Mouse (Mus musculus): Measurements from ENCODE around the gene Trpv3.

Trpv3 gene

DNA sequence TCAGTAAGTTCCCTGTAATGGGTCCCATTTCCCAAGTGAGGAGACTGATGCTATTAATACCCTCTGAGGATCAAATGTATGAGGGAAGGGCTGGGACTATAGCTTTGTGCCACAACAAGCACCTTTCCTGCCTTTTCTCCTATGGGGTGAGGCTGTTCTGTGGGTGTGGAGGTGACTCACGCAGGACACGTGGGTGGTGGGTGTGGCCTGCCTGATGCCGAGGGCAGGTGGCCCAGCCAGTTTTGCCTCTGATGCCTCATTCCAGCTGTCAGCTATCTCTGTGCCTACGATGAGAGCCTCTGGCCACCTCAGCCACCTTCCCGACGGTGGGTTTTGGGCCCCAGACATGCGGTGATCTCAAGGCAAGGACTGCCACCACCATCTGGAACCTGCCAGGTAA, at the start of gene Trpv3:
Gene Trpv3 (plus strand): TSS at position 122 of the 400 bp plus-strand sequence.
- DNase-seq (ENCODE audit: low spot score in 2 of 2) = peak; percentile 45 to 52

- DNase-seq (ENCODE audit: low spot score in 2 of 2) = no peak
Measured at GRCm38 (mm10) chr11:73219671-73220070, 47.5 kb upstream of the Trpv3 start.

GRCm38 (mm10) chr11:73220651-73221050, 46.5 kb upstream of the Trpv3 start:
- DNase-seq (ENCODE audit: low spot score in 2 of 2) = no peak

DNA sequence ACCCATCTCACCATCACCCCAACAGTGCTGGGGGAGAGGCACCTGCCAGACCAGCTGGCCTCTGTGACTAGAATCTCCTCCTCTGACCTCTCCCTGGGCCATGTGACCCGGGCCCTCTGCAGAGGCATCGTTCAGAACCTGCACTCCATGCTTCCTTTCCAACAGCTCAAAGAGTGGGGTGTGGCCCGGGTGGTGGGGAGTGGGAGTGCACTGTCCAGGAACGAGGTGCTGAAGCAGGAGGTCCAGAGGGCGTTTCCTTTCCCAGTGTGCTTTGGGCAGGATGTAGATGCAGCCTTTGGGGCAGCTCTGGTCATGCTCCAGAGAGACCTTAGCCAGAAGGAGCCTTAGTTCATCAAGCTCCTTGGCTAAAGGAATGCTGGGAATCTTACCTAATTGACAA, 44.3 kb upstream of the Trpv3 start:
- no peak for DNase-seq (ENCODE audit: low spot score in 2 of 2)

DNA sequence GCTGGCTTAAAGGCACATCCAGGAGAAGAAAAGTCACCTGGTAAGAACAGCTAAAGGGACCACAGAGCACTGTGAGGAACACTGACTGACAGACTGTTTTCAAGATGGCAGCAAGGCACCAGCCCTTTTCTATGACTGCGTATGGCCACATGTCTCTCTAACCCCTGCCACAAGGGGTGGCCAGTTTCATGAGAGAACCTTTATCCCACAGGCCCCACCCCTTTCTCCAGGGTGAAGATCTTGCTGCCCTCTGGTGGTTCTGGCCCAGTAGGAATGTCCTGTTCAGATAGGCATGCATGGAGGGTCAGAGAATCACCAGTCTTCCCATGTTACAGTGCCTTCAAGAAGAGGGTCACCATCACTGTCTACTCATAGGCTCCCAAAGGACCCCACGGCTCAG, 43.2 kb upstream of the Trpv3 start:
- peak in 1 of 2 experiments; percentile 30 for DNase-seq (ENCODE audit: low spot score in 2 of 2)

GRCm38 (mm10) chr11:73225856-73226255, 41.3 kb upstream of the Trpv3 start:
- no peak for DNase-seq (ENCODE audit: low spot score in 2 of 2)

DNA sequence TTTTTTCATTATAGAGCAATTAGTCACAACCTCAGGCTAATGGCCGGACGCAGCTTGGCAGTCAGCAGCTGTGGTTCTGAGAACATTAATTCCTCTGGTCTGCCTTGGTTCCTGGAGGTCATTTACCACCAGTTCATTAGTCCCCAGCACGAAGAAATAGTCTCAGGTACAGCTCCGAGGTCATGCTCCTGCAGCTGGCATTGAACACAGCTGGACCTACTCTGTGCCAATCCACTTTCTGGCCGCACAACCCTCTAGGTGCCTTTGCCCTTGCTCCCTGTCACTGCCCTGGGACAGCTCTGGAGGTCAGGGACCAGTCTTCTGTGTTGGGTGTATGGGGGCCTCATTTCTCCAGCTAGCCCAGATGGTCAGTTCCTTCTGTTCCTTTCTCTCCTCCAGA, 38.3 kb upstream of the Trpv3 start:
- no peak for DNase-seq (ENCODE audit: low spot score in 2 of 2)

GRCm38 (mm10) chr11:73230081-73230480, 37.1 kb upstream of the Trpv3 start:
- DNase-seq (ENCODE audit: low spot score in 2 of 2) = no peak

- DNase-seq (ENCODE audit: low spot score in 2 of 2) = no peak
Measured at GRCm38 (mm10) chr11:73232513-73232912, 34.7 kb upstream of the Trpv3 start.

- DNase-seq (ENCODE audit: low spot score in 2 of 2) = no peak
Measured at GRCm38 (mm10) chr11:73233992-73234391, 33.2 kb upstream of the Trpv3 start, which contains the start of gene Trpv1. TSS of gene Trpv1 (plus strand) at chr11:73234292.

DNA sequence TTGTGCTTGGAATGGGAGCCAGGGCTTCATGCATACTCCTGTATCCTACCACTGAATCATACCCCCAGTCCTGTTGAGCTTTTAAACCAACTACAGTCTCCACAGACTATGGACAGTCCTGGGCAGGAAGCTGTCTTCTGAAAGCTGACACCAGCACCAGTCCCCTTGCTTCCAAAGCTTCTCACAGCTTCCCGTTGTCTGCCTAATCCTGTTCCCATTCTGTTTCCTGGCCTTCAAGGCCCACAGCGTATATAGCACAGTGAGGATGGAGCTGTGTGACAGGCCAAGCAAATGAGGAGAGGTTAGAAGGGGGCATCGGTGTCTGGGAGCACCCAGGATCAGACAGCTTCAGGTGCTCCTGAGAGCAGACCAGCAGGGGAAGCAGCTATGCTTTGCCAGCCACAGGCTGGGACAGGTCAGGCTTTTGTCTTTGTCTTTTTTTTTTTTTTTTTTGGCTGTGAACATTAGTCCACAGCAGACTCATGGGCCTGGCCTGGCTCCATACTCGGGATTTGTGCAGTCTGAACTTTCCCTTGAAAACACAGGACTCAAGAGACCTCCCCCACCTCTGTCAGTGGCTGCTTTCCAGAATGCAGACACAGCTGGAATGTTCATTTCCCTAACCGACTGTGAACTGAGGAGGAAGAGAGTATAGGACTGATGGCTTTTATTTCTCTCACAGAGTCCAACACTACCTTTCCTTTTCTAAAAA, 31.0 kb upstream of the Trpv3 start:
- peak; percentile 9 to 79 for DNase-seq (ENCODE audit: low spot score in 2 of 2)

DNA sequence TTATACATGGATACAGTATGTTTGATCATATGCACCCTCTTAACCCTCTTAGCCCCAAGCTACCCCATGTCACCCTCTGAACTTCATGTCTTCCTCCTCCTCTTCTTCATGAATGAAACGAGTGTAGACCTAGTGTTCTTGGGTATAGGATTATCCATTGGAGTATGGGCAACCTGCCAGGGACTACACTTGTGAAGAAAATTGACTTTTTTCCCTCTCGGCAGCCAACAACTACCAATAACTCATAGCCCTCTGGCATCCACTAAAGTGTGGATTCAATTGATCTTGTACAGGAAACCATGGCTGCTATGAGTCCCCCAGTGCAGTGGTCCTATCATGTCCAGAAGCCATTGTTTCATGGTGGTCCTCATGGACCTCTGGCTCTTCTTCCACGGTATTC, 30.5 kb upstream of the Trpv3 start:
- DNase-seq (ENCODE audit: low spot score in 2 of 2) = no peak

GRCm38 (mm10) chr11:73242199-73242598, 25.0 kb upstream of the Trpv3 start:
- DNase-seq (ENCODE audit: low spot score in 2 of 2) = no peak

DNA sequence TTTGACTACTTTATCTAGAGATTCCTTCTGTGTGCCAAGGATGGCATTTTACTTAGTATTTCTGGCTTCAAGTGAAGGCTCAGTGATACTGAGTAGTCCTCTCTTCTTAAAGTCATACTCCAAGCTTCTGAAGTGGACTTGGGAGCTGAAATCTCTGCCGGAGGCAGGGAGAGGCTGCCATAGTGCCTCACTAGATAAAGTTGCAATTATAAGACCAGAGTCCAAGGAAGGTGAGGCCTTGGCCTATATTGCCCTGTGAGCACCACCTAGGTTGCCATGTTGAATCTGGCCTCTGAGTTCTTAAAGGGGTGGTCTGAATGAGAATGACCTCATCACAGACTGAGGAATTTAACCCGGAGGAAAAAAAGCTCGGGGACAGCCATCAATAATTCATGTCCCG, 24.4 kb upstream of the Trpv3 start:
- no peak for DNase-seq (ENCODE audit: low spot score in 2 of 2)

DNA sequence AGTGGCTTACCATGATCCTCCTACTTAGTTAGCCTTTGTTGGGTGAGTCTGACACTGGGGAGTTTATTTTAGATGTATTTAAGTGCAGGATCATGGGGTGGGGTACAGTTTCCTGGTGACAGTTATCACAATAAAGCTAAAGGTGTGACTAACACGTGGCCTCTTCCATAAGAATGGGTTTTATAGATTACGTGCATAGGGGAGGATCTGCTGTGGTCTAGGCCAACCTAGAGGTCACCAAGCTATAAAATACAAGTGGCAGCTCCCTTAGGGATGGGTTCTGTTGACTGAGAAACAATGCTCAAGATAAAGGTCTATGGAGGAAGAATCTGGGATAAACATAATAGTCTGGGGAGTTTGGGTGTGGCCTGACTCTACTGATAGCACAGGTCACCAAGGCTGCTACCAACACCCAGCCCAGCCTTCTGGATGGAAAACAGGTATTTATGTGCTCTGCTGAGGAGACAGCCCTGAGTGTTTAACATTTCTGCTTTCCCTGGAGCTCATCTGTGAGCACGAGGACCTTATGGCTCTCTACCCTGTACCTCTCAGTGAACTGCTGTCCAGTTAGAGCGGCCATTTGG, 9.7 kb upstream of the Trpv3 start:
- DNase-seq (ENCODE audit: low spot score in 2 of 2) = no peak

GRCm38 (mm10) chr11:73258664-73259063, 8.5 kb upstream of the Trpv3 start:
- DNase-seq (ENCODE audit: low spot score in 2 of 2) = no peak

GRCm38 (mm10) chr11:73260457-73260856, 6.7 kb upstream of the Trpv3 start:
- no peak for DNase-seq (ENCODE audit: low spot score in 2 of 2)

DNA sequence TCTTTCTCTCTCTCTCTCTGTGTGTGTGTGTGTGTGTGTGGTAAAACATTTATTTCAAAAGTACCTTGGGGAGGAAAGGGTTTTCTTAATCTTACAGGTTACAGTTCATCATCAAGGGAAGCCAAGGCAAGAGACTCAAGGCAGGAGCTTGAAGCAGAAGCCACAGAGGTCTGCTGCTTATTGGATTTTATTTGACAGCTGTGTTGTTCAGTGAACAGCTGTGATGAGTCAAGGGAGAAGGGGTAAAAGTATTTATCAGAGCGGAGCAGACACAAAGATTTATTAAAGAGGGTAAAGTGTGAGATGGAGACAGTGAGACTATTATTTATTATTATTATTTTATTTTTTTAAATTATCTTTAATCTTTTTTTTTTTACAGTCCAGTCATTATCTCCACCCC, 5.8 kb upstream of the Trpv3 start:
- no peak for DNase-seq (ENCODE audit: low spot score in 2 of 2)

GRCm38 (mm10) chr11:73274821-73275220, 7.6 kb downstream of the Trpv3 start:
- DNase-seq (ENCODE audit: low spot score in 2 of 2) = no peak

DNA sequence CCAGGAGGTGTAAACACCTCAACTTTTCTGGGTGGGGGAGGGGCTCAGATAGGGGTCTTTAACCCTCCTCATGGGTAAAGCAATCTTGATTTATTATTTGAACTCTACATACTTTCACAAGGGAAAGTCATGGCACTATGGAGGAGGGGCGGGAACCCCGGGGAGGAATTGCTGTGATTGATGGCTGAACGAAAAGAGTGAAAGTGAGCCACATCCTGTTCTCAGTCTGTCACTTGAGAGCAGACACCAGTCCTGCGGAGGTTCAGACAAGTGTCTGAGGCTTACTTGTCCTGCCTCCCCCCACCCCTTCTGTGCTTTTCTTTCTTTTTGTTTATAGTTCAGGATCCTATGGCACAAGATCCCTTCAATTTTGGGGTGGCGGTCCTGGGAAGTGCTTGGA, 13.5 kb downstream of the Trpv3 start:
- no peak for DNase-seq (ENCODE audit: low spot score in 2 of 2)

- peak; percentile 60 to 64 for DNase-seq (ENCODE audit: low spot score in 2 of 2)
Measured at GRCm38 (mm10) chr11:73281528-73282027, 14.4 kb downstream of the Trpv3 start.

- no peak for DNase-seq (ENCODE audit: low spot score in 2 of 2)
Measured at GRCm38 (mm10) chr11:73283369-73283768, 16.2 kb downstream of the Trpv3 start.

DNA sequence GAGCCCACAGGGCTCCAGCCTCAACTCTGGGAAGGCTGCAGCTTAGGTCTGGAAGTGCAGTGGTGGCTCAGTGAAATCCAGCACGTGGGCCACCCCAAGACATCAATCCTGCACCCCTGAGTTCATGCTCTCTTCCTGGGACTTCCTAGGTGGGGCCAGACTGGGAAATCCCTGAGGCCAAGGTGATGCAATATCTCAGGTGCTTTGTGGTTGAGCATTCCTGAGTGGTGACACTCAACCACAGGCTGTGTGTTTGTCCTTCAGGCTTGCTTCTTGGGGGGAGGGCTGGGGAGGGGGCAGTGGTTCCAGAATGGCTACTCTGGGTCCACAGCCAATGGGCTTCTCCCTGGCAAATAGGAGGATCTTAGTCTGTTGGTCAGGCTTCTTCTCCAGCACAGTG, 16.7 kb downstream of the Trpv3 start:
- no peak for DNase-seq (ENCODE audit: low spot score in 2 of 2)

All from urinary bladder, postnatal 36 days (tissue).